Mouse (Mus musculus) layer of hippocampus, adult 8-10 months (tissue): ENCODE data around the gene Adamts5. TPM values are rescaled to one million over a fixed set of nuclear protein-coding genes. Genes with fewer than 3 reads are reported as not detected.

Experiments used
- DNase-seq, 2 experiments: peaks; one replicate each; pipeline ENCODE4 v3.0.0; 2022; ENCODE audit warnings: low spot score in 2 of 2
- total RNA-seq, 4 experiments: library from RNA; stranded (reverse); gene quantifications; 2 replicates each; pipeline ENCODE4 v1.2.4; 2022

Adamts5 gene
- under 1 TPM; 0.41 to 0.74 (median 0.58) TPM for total RNA-seq

- no peak for DNase-seq
These were observed at the start of gene Adamts5 for GRCm38 (mm10) chr16:85901581-85901910. Gene Adamts5, minus strand, starts transcription at chr16:85901828.

- no peak for DNase-seq
These were observed 48.7 kb upstream of the Adamts5 start for GRCm38 (mm10) chr16:85950356-85950755.

- no peak for DNase-seq
These were observed 24.4 kb upstream of the Adamts5 start for GRCm38 (mm10) chr16:85926004-85926403.

DNA sequence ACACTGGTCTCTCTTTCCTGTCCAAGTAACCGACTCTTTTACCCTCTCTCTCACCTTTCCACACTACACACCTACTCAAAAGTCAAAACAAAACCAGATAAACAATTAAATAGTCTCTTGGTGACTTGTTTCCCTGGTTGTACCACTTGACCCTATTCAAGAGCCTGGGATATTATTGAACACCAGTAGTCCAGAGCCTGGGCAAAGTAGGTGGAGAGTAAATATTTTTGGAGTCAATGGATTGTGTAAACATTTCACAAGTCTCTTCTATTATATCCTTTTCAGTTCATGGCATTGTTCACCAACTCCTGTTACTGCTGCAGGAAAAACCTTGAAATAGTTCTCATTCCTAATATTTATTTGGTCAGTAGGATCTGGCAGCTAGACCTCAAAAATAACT lies 20.8 kb upstream of the Adamts5 start:
- DNase-seq, result no peak

GRCm38 (mm10) chr16:85920122-85920521 lies 18.5 kb upstream of the Adamts5 start:
- no peak for DNase-seq

- DNase-seq, result no peak
These were observed 687 bp downstream of the Adamts5 start for GRCm38 (mm10) chr16:85900702-85901580.

DNA sequence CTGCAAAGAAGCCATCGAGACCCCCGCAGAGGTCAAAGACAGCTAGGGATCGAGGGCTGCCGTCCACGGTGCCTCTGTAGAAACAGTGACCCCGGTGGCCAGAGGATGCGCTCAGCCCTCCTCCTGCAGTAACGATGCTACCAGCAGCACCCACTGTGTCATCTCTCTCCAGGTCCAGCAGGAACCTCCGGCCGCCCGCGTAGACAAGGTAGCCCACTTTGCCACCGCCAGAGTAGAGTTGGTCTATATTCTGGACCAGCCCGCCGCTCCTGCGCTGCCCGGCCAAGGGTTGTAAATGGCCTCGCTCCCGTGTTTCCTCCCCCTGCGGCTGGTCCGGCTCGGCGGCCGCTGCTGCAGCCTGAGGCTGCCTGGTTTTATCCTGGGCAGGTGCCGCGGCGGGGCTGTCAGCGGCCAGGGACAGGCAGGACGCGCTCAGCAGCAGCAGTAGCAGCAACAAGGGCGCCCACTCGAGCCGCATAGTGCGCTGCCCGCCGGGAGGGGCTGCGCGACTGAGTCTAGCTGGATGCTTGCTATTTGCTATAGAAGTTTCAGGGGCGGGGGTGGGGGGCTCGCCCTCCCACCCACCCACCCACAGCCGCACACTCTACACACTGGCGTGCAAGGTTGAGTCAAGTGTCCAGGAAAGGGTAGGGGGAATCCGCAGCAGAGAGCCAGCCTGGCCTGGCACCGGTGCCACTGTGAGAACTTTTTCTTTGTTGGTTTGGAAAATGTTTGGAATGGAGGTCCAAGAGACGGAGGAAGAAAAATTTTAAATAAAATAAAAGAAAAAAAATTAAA lies 1.6 kb downstream of the Adamts5 start:
- no peak for DNase-seq

DNA sequence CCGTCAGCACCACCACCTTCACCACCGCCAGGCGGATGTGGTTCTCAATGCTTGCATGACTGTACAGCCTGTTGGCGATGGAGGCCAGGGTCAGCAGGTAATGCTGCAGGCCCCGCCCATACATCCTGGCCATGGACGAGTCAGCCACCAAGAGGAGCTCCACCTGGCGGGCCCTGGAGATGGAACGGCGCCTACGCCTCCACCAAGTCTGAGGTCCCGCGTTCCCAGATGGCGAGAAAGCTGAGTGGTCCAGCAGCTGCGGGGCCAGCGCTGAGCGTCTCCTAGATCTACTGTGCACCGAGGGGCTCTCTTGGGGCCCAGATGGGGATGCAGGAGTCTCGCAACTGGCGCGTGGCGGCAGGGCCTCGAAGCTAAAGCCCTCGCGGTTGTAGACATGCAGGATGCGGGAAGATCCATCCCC lies 2.3 kb downstream of the Adamts5 start:
- no peak for DNase-seq

DNA sequence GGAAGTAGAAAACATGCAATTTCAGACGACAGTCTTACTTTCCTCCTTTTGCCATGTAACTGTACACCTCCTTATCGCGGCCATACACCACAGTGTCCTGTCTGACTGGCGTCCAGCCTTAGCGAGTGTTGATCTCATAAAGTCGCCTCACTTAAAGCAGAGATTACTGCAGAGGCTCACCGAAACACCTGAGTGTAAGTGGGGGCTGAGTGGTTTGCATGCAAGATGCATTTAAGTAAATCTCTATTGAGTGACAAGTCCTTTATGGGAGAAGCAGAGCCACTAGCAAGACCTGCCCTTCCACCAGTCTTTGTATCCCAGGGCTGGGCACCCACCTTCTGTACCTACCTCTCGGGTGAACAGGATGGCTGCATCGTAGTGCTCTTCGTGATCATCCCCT lies 2.8 kb downstream of the Adamts5 start:
- DNase-seq, result no peak

DNA sequence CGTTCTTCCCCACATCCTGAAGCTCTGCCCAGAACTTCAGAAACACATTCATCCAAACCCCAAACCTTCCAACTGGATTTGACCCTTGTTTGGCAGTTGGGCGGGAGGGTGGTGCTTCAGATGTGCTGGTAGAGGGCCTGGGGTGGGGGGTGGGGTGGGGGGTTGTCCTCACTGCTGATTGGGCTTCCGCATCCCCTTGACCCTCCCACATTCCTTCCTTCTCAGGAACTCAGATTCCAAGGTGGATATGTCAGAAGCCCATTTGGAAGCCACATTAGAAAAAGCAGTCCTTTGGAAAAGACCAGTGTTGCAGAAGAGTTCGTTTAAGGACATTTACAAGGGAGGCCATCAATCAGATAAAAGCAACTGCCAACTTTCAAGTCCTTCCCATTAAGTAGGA lies 3.2 kb downstream of the Adamts5 start:
- DNase-seq, result no peak

DNA sequence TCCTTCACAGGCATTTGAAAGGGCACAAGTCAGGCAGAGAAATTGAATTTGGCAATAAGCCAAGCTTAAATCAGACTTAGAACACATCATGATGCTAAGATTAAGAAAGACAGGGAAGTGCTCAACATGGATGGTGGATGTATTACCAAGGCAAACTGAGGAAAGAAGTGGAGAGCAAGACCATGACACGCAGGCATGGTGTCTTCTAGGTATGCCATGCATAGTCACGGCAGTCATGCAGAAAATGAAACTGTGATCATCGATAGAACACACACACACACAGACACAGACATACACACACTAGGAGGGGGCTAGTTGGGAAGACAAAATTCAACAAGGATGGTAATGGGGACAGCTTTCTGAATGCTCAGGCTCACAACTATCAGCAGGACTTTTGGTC lies 3.8 kb downstream of the Adamts5 start:
- no peak for DNase-seq

- peak; percentile 37 to 47 for DNase-seq
These were observed 5.7 kb downstream of the Adamts5 start for GRCm38 (mm10) chr16:85895948-85896347.

- no peak for DNase-seq
These were observed 11.8 kb downstream of the Adamts5 start for GRCm38 (mm10) chr16:85889778-85890177.

GRCm38 (mm10) chr16:85887289-85888051 lies 14.2 kb downstream of the Adamts5 start:
- peak; percentile 74 to 80 for DNase-seq

DNA sequence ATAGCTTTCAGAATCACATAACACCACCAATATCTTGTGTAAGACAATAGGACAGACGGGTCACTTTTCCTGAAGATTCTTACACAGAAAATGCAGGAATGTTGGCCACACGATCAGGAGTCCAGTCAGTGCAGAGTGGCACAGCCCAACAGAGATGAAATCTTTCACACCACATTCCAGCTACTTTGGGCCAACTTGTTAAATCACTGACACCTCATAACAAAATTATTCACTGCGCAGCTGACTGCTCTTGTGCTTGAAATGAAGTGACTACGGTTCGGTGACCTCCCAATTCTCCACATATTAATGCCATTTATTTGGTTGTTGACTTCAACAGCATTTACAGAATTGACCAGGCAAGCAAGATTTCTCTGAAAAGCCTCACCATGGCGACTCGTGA lies 22.6 kb downstream of the Adamts5 start:
- no peak for DNase-seq

DNA sequence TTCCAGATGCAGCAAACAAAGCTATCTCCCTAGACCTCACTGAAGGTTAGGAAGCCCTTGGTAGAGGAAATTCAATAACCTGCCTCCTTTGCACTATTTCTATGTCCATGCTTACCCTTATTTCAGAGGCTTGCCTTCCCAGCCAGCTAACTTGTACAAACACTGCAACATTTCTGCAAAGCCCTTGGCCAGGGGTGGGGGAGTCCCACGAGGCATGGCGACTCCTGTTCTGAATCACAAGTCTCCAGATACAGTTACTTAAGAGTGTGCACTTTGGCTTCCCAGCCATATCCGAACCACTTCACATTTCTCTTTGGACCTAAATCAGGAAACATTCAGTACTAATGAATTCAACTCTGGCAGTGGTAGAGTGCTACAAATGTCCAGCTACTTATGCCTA lies 27.5 kb downstream of the Adamts5 start:
- DNase-seq, result no peak

- DNase-seq, result no peak
These were observed 29.7 kb downstream of the Adamts5 start for GRCm38 (mm10) chr16:85871971-85872370.

GRCm38 (mm10) chr16:85871248-85871647 lies 30.4 kb downstream of the Adamts5 start:
- DNase-seq, result no peak

- DNase-seq, result no peak
These were observed 36.8 kb downstream of the Adamts5 start for GRCm38 (mm10) chr16:85864691-85865389.

DNA sequence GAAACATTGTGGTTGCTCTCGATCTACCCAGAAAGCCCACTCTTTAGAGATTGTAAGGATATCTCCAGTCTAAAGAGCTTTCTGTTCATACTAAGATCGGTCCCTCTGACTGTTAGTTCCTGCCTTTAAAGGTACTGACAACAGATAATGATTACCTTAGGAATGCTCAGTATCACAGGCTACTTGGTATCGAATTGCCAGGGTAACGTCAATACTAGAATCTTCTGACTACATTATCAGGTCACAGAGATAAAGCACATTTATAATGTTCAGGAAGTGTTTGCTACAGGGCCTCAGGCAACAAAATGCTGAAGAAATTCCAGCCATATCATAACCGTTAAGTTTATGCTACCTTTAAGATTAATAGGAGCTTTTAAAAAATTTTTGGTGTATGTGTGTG lies 47.1 kb downstream of the Adamts5 start:
- no peak for DNase-seq

DNA sequence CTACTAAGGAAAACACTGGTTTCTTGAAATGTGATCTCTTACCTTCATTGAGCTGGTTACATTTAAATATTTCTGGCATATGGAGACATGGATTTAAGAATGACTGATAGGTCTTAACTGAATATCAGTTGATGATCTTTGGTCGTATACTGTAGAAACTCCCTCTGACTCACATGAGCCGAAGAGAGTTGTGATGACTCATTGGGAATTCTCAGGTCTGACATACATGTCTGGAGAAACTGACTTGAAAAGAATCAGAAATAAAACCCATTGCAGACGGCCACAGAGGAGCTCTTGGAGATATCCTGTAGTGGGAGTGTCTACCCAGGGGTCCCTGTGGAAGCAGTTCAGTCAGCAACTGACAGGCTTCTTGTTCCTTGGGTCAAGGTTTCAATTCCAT lies 74.6 kb downstream of the Adamts5 start:
- no peak for DNase-seq
